Mouse (Mus musculus): ENCODE measurements around the gene Scp2d1.

GRCm38 (mm10) chr2:144791671-144792294 is 31.7 kb upstream of the Scp2d1 start:
- TF ChIP-seq CTCF (conservative IDR thresholded peaks at IDR 0.05; ENCODE audit: low read length) (no peak), POU5F1 (IDR thresholded peaks at IDR 0.05; ENCODE audit: borderline replicate concordance, low read length) (no peak)

All from E14TG2a.4 (cell line).